Mouse (Mus musculus) CH12.LX (cell line): ENCODE measurements around the gene Epha6. TPM values are rescaled to one million over a fixed set of nuclear protein-coding genes. Genes with fewer than 3 reads are reported as not detected.

Experiments used
- DNase-seq: peaks from one replicate; pipeline ENCODE4 v3.0.0-alpha.2; 2013; ENCODE audit errors: extremely low read depth
- H3K27ac ChIP-seq: 2 replicates; pipeline ENCODE4 v1.5.1; 2012; ENCODE audit warnings: low read depth, mild to moderate bottlenecking, control low read depth, moderate library complexity; ENCODE audit not compliant: insufficient read depth
- H3K27me3 ChIP-seq: replicated peaks from 2 replicates; pipeline ENCODE3; 2012; ENCODE audit warnings: inconsistent platforms
- H3K36me3 ChIP-seq, 2 experiments: replicated peaks in 1 of 2; 2 replicates each; pipeline versions ENCODE3 to v1.6.1; 2012; ENCODE audit warnings: inconsistent platforms in 1 of 2, low read length in 1 of 2, mild to moderate bottlenecking in 1 of 2, mixed read lengths in 1 of 2, moderate library complexity in 1 of 2; ENCODE audit not compliant: control insufficient read depth in 1 of 2, insufficient read depth in 1 of 2
- H3K4me1 ChIP-seq, 2 experiments: 2 replicates each; pipeline ENCODE4 v1.6.1; 2012; ENCODE audit warnings: inconsistent platforms in 1 of 2, moderate library complexity in 1 of 2; ENCODE audit not compliant: insufficient read depth in 2 of 2, control insufficient read depth in 1 of 2
- H3K4me2 ChIP-seq: 2 replicates; pipeline ENCODE4 v1.6.1; 2012; ENCODE audit warnings: low read depth, mild to moderate bottlenecking, control low read depth; ENCODE audit not compliant: poor library complexity, insufficient read depth, severe bottlenecking
- H3K4me3 ChIP-seq, 3 experiments: fragments of 150-350 bp in 1 of 3; sonication (generic) in 1 of 3; replicated peaks in 1 of 3; 2 replicates each; pipeline versions ENCODE3 to v1.5.1; 2011 to 2012; ENCODE audit warnings: low read depth in 2 of 3, low read length in 2 of 3, mild to moderate bottlenecking in 2 of 3, moderate library complexity in 2 of 3, control low read depth in 1 of 3, improper control_type of control experiment in 1 of 3, inconsistent platforms in 1 of 3, mixed read lengths in 1 of 3; ENCODE audit not compliant: poor library complexity in 1 of 3
- H3K79me2 ChIP-seq: replicated peaks from 2 replicates; pipeline ENCODE4 v1.6.1; 2012; ENCODE audit warnings: mild to moderate bottlenecking, moderate library complexity; ENCODE audit not compliant: control insufficient read depth, poor library complexity, insufficient read depth, severe bottlenecking; ENCODE audit errors: extremely low read depth
- H3K9ac ChIP-seq: 2 replicates; pipeline ENCODE4 v1.6.1; 2012; ENCODE audit warnings: low read depth, mild to moderate bottlenecking, control low read depth, moderate library complexity; ENCODE audit not compliant: insufficient read depth
- H3K9me3 ChIP-seq: replicated peaks from 2 replicates; pipeline ENCODE3; 2012; ENCODE audit warnings: low read length, inconsistent platforms, mixed read lengths
- CHD1 ChIP-seq: IDR thresholded peaks from 2 replicates; pipeline ENCODE4 v1.6.1; 2012; ENCODE audit warnings: low read depth, low read length, improper control_type of control experiment, inconsistent platforms
- CHD2 ChIP-seq: IDR thresholded peaks from 2 replicates; pipeline ENCODE4 v1.6.1; 2011; ENCODE audit warnings: low read length, improper control_type of control experiment
- CTCF ChIP-seq, 2 experiments: IDR thresholded peaks in 1 of 2; conservative IDR thresholded peaks in 1 of 2; 2 replicates each; pipeline ENCODE4 v1.5.1; 2011 to 2012; ENCODE audit warnings: low read depth in 2 of 2, low read length in 2 of 2, improper control_type of control experiment in 1 of 2, inconsistent platforms in 1 of 2, mild to moderate bottlenecking in 1 of 2, moderate library complexity in 1 of 2
- ELF1 ChIP-seq: IDR thresholded peaks from 2 replicates; pipeline ENCODE4 v1.6.1; 2014; ENCODE audit warnings: low read depth, mild to moderate bottlenecking, inconsistent platforms, low read length, improper control_type of control experiment
- IRF4 ChIP-seq: IDR thresholded peaks from 2 replicates; pipeline ENCODE4 v1.6.1; 2014; ENCODE audit warnings: low read depth, mild to moderate bottlenecking, inconsistent platforms, low read length, improper control_type of control experiment
- JUND ChIP-seq: conservative IDR thresholded peaks from 2 replicates; pipeline ENCODE4 v1.6.1; 2011; ENCODE audit warnings: low read depth, low read length, improper control_type of control experiment
- MAX ChIP-seq: IDR thresholded peaks from 2 replicates; pipeline ENCODE4 v1.6.1; 2011; ENCODE audit warnings: low read length, improper control_type of control experiment
- MAZ ChIP-seq: IDR thresholded peaks from 2 replicates; pipeline ENCODE4 v1.6.1; 2012; ENCODE audit warnings: low read depth, mild to moderate bottlenecking, inconsistent platforms, low read length, improper control_type of control experiment, moderate library complexity
- MEF2A ChIP-seq: IDR thresholded peaks from 2 replicates; pipeline ENCODE4 v1.6.1; 2014; ENCODE audit warnings: low read depth, mild to moderate bottlenecking, inconsistent platforms, low read length, improper control_type of control experiment, borderline replicate concordance
- MYC ChIP-seq: IDR thresholded peaks from 2 replicates; pipeline ENCODE4 v1.6.1; 2011; ENCODE audit warnings: low read depth, mild to moderate bottlenecking, improper control_type of control experiment, low read length
- NELFE ChIP-seq: IDR thresholded peaks from 2 replicates; pipeline ENCODE4 v1.6.1; 2011; ENCODE audit warnings: low read depth, low read length, improper control_type of control experiment
- NRF1 ChIP-seq: IDR thresholded peaks from 2 replicates; pipeline ENCODE4 v1.6.1; 2014; ENCODE audit warnings: low read depth, mild to moderate bottlenecking, inconsistent platforms, low read length, improper control_type of control experiment, moderate library complexity
- POLR2AphosphoS2 ChIP-seq: IDR thresholded peaks from 2 replicates; pipeline ENCODE4 v1.6.1; 2011; ENCODE audit warnings: low read depth, low read length, improper control_type of control experiment
- RAD21 ChIP-seq: IDR thresholded peaks from 2 replicates; pipeline ENCODE4 v1.6.1; 2011; ENCODE audit warnings: low read depth, mild to moderate bottlenecking, low read length, improper control_type of control experiment, moderate library complexity
- SIN3A ChIP-seq: IDR thresholded peaks from 2 replicates; pipeline ENCODE4 v1.6.1; 2012; ENCODE audit warnings: low read length, improper control_type of control experiment, inconsistent platforms
- SMC3 ChIP-seq: IDR thresholded peaks from 2 replicates; pipeline ENCODE4 v1.6.1; 2011; ENCODE audit warnings: low read depth, low read length, improper control_type of control experiment
- TBP ChIP-seq: conservative IDR thresholded peaks from 2 replicates; pipeline ENCODE4 v1.6.1; 2011; ENCODE audit warnings: low read depth, low read length, improper control_type of control experiment
- TCF12 ChIP-seq: IDR thresholded peaks from 2 replicates; pipeline ENCODE4 v1.6.1; 2014; ENCODE audit warnings: low read depth, mild to moderate bottlenecking, inconsistent platforms, low read length, improper control_type of control experiment
- UBTF ChIP-seq: IDR thresholded peaks from 2 replicates; pipeline ENCODE4 v1.6.1; 2012; ENCODE audit warnings: low read depth, mild to moderate bottlenecking, inconsistent platforms, low read length, improper control_type of control experiment, moderate library complexity
- USF1 ChIP-seq: IDR thresholded peaks from 2 replicates; pipeline ENCODE4 v1.6.1; 2014; ENCODE audit warnings: low read depth, mild to moderate bottlenecking, inconsistent platforms, low read length, improper control_type of control experiment
- ZC3H11A ChIP-seq: IDR thresholded peaks from 2 replicates; pipeline ENCODE4 v1.6.1; 2012; ENCODE audit warnings: low read depth, mild to moderate bottlenecking, inconsistent platforms, low read length, improper control_type of control experiment
- ZMIZ1 ChIP-seq: IDR thresholded peaks from 2 replicates; pipeline ENCODE4 v1.6.1; 2012; ENCODE audit warnings: low read depth, mild to moderate bottlenecking, inconsistent platforms, low read length, improper control_type of control experiment
- dilution Hi-C: fragments of 300-500 bp; cut with MboI; formaldehyde crosslinking; loops from 2 replicates; pipeline ENCODE4 v1.14.3; 2020; ENCODE audit warnings: low sequenced_read_pairs; ENCODE audit not compliant: extremely low pct_unique_long_range_greater_than_20kb, extremely low pct_ligation_motif_present
- in situ Hi-C: fragments of 300-500 bp; cut with MboI; formaldehyde crosslinking; loops from 3 replicates; pipeline ENCODE4 v1.14.3; 2019; ENCODE audit warnings: low sequenced_read_pairs, low pct_ligation_motif_present, low pct_unique_long_range_greater_than_20kb, mixed read lengths
- polyA plus RNA-seq: library from polyadenylated mRNA; unstranded; fragments of >175 nt; gene quantifications from 2 replicates; pipeline ENCODE4 v1.2.1, GENCODE M21; 2012; ENCODE audit warnings: low read depth; ENCODE audit not compliant: insufficient read length
- total RNA-seq, 2 experiments: library from RNA; depleted of rRNA; stranded (reverse); fragments of 300-350 nt in 1 of 2; fragments of >200 nt in 1 of 2; gene quantifications; 2 replicates each; pipeline ENCODE4 v1.2.3; 2012 to 2014

Epha6 gene
- total and polyA plus RNA-seq, 3 experiments = not detected

- no peak overlapping the region for H3K9ac ChIP-seq
- no peaks in the 10 kb centered on the region for H3K36me3 ChIP-seq
- H3K27me3 ChIP-seq = no peaks in the 10 kb centered on the region
- no peaks in the 10 kb centered on the region for H3K79me2 ChIP-seq
- H3K9me3 ChIP-seq = peaks cover 9% of the 10 kb centered on the region
- no peak overlapping the region for H3K4me3 ChIP-seq
- in situ Hi-C loops (no loop called here), dilution Hi-C loops (no loop called here)
- H3K4me2 ChIP-seq = no peak overlapping the region
- TF ChIP-seq MAZ = no peak
- no peak for TF ChIP-seq IRF4
- no peak for TF ChIP-seq CTCF (conservative IDR thresholded peaks at IDR 0.05 in 1 of 2, IDR thresholded peaks at IDR 0.05 in 1 of 2; ENCODE audit: low read depth in 2 of 2, low read length in 2 of 2)
- TF ChIP-seq JUND = no peak
- no peak for TF ChIP-seq RAD21
- no peak for TF ChIP-seq NRF1
- no peak for TF ChIP-seq ZMIZ1
- no peak for TF ChIP-seq CHD1
- TF ChIP-seq MYC = no peak
- no peak for TF ChIP-seq CHD2
- no peak for TF ChIP-seq SIN3A
- TF ChIP-seq MEF2A = no peak
- TF ChIP-seq NELFE = no peak
- no peak for TF ChIP-seq MAX
- TF ChIP-seq TCF12 = no peak
- H3K27ac ChIP-seq = no peak overlapping the region
- DNase-seq = no peak
- no peaks in the 10 kb centered on the region for H3K4me1 ChIP-seq
Measured at GRCm38 (mm10) chr16:60266367-60267351, 338.7 kb downstream of the Epha6 start.

DNA sequence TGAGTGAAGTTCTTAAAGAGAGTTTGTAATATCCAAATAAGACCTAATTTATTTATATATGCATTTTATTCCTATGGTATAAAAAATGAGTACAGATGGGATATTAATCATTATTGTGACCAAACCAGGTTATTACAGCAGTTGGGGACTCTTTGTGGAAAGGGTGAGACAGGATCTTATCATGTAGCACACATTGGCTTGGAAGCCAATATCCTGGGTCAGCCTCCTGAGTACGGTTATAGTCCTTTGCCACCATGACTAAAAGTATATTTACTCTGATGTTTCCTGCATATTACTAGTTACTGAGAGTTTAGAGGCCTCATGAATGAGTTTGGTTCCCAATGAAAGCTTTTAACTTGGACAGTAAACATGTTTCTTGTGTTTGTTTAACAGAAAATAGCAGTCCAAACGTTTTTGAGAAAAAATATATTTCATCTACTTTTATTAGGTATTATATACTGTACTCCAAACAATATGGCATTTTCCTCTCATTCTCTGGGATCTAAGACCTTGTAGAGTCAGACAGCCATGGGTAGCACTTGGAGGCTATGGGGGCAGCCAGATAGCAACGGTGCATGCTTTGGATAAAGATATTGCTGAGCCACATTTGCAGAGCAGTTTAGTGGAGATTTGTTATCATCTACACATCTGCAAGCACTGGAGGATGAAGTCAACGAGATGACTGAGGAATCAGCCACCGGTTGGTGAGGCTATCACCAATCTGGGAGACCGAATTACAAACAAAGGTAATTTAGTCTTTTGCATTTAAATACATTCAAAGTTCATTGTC, 340.4 kb downstream of the Epha6 start:
- H3K9ac ChIP-seq = no peak overlapping the region
- no peaks in the 10 kb centered on the region for H3K4me1 ChIP-seq
- peaks cover 9% of the 10 kb centered on the region for H3K9me3 ChIP-seq
- in situ Hi-C loops = no loop called here
- H3K36me3 ChIP-seq = no peaks in the 10 kb centered on the region
- no peak overlapping the region for H3K4me3 ChIP-seq
- H3K79me2 ChIP-seq = no peaks in the 10 kb centered on the region
- TF ChIP-seq SMC3 (no peak), POLR2AphosphoS2 (no peak), ZC3H11A (no peak), MAX (no peak), ZMIZ1 (no peak), MYC (no peak), USF1 (no peak), IRF4 (no peak), RAD21 (no peak), CHD2 (no peak), NELFE (no peak), UBTF (no peak), CHD1 (no peak), ELF1 (no peak), TBP (no peak)
- no peaks in the 10 kb centered on the region for H3K27me3 ChIP-seq
- H3K27ac ChIP-seq = no peak overlapping the region
- no peak overlapping the region for H3K4me2 ChIP-seq
- dilution Hi-C loops = no loop called here
- DNase-seq = no peak
